In genomic region chr12:28889068-28889674, GRCm38 (mm10) we compare ENCODE assay signal across 14 mouse cellular contexts.
DNase-seq lines count a peak whose midpoint lies in the region; ATAC-seq and TF ChIP-seq lines count a peak whose summit lies in the region.
"Had no signal": no experiment of that assay in that cellular context is flagged by ENCODE, and none has a peak within 500 bp of the region (broad histone marks: within the 10 kb centered on the region; RNA-seq: fewer than 3 reads in every experiment).

No protein-coding gene starts in this region.

- 49% methylated on average over 7 of the region's 7 CpGs for WGBS in limb, embryonic 11.5 days
- 50% methylated on average over 7 of the region's 7 CpGs for WGBS in limb, embryonic 10.5 days
- WGBS in hindbrain, postnatal 0 days, result 29% methylated on average over 7 of the region's 7 CpGs

- H3K9ac ChIP-seq in limb, embryonic 11.5 days (ENCODE audit: low read length), result no peak overlapping the region
- H3K9ac ChIP-seq in hindbrain, postnatal 0 days (replicated peaks; ENCODE audit: low read length), result no peak overlapping the region
- H3K9ac ChIP-seq: embryonic facial prominence, embryonic 12.5 days had no signal

- no peak overlapping the region for H3K4me2 ChIP-seq in limb, embryonic 11.5 days (ENCODE audit: low read depth, severe bottlenecking)
- no peak overlapping the region for H3K4me2 ChIP-seq in hindbrain, postnatal 0 days (ENCODE audit: low read depth, low read length)
- H3K4me2 ChIP-seq: embryonic facial prominence, embryonic 12.5 days; heart, embryonic 11.5 days; liver, embryonic 11.5 days had no signal

- H3K27ac ChIP-seq in limb, embryonic 11.5 days (replicated peaks; ENCODE audit: low read depth, low read length), result no peak overlapping the region
- no peak overlapping the region for H3K27ac ChIP-seq in limb, embryonic 10.5 days
- peak overlapping the region; percentile 54 for H3K27ac ChIP-seq in hindbrain, postnatal 0 days
- H3K27ac ChIP-seq: embryonic facial prominence, embryonic 12.5 days had no signal

- no peak overlapping the region for H3K4me3 ChIP-seq in limb, embryonic 11.5 days (ENCODE audit: low read depth, low read length)
- H3K4me3 ChIP-seq in limb, embryonic 10.5 days, result no peak overlapping the region
- no peak overlapping the region for H3K4me3 ChIP-seq in hindbrain, postnatal 0 days (ENCODE audit: low read length)
- H3K4me3 ChIP-seq: embryonic facial prominence, embryonic 12.5 days; myocyte had no signal

- H3K27me3 ChIP-seq in limb, embryonic 11.5 days (ENCODE audit: control insufficient read depth, insufficient read depth, low read length), result no peaks in the 10 kb centered on the region
- H3K27me3 ChIP-seq in limb, embryonic 10.5 days (ENCODE audit: low read depth, poor library complexity, severe bottlenecking), result peaks cover 29% of the 10 kb centered on the region
- H3K27me3 ChIP-seq in hindbrain, postnatal 0 days (ENCODE audit: insufficient read depth, low read length), result no peaks in the 10 kb centered on the region

- DNase-seq in embryo, embryonic 10 days (ENCODE audit: low spot score), result peak; percentile 19
- no peak for DNase-seq in embryo, embryonic 9.5 days (ENCODE audit: extremely low spot score)
- DNase-seq in limb, embryonic 11.5 days (ENCODE audit: low spot score), result peak; percentile 36
- DNase-seq in limb, embryonic 10.5 days (ENCODE audit: low spot score), result no peak
- DNase-seq in hindbrain, postnatal 0 days (ENCODE audit: low spot score), result peak; percentile 62
- peak; percentile 47 for DNase-seq in retina, postnatal 1 day
- no peak for DNase-seq in spleen, postnatal 14 days (ENCODE audit: low spot score in 2 of 2)
- DNase-seq in ovary, postnatal 14 days (ENCODE audit: low spot score), result no peak
- DNase-seq: lung, postnatal 14 days; right cerebral cortex, postnatal 14 days had no signal

- no peak; the same call in 1 of the 2 replicates for TF ChIP-seq CTCF in hindbrain, postnatal 0 days (IDR thresholded peaks at IDR 0.05; ENCODE audit: low read depth)

- no peaks in the 10 kb centered on the region for H3K9me3 ChIP-seq in limb, embryonic 11.5 days (ENCODE audit: control insufficient read depth, low read length)
- H3K9me3 ChIP-seq in limb, embryonic 10.5 days (replicated peaks), result no peaks in the 10 kb centered on the region
- H3K9me3 ChIP-seq in hindbrain, postnatal 0 days (ENCODE audit: low read length), result no peaks in the 10 kb centered on the region
- H3K9me3 ChIP-seq: embryonic facial prominence, embryonic 12.5 days had no signal

- no peaks in the 10 kb centered on the region for H3K4me1 ChIP-seq in limb, embryonic 11.5 days (ENCODE audit: control insufficient read depth, insufficient read depth, low read length)
- H3K4me1 ChIP-seq in limb, embryonic 10.5 days, result peaks cover 7% of the 10 kb centered on the region; the same call in 1 of the 2 replicates
- 0 out of 2 replicates have a peak, but pooled peaks cover 2% of the 10 kb centered on the region for H3K4me1 ChIP-seq in hindbrain, postnatal 0 days (ENCODE audit: insufficient read depth, low read length)
- H3K4me1 ChIP-seq: embryonic facial prominence, embryonic 12.5 days had no signal

- no peak for ATAC-seq in limb, embryonic 11.5 days (ENCODE audit: insufficient number of reproducible peaks, low FRiP score, low TSS enrichment, low read depth)
- peak; percentile 74 for ATAC-seq in hindbrain, postnatal 0 days

- H3K36me3 ChIP-seq in limb, embryonic 11.5 days (ENCODE audit: control insufficient read depth, insufficient read depth, low read length), result no peaks in the 10 kb centered on the region
- no peaks in the 10 kb centered on the region for H3K36me3 ChIP-seq in limb, embryonic 10.5 days
- H3K36me3 ChIP-seq in hindbrain, postnatal 0 days (ENCODE audit: insufficient read depth, low read length), result no peaks in the 10 kb centered on the region
- H3K36me3 ChIP-seq: embryonic facial prominence, embryonic 12.5 days had no signal

Comparison
In these comparisons a context has a peak if more than half of its experiments do, and no peak if none do; other contexts are left out.
1. DNase-seq: peak in embryo, embryonic 10 days (single experiment), limb, embryonic 11.5 days (single experiment), hindbrain, postnatal 0 days (single experiment) and retina, postnatal 1 day (single experiment); none in embryo, embryonic 9.5 days (single experiment), limb, embryonic 10.5 days (single experiment), spleen, postnatal 14 days (0 of 2) and ovary, postnatal 14 days (single experiment).